Mouse (Mus musculus) myocyte (in vitro differentiated cells): ENCODE results near the gene Fam83f.

Source experiments
- E2F4 ChIP-seq: IDR thresholded peaks from one replicate; pipeline ENCODE4 v1.6.1; 2011; ENCODE audit warnings: mild to moderate bottlenecking, control low read depth, moderate library complexity; ENCODE audit not compliant: insufficient read depth
- MAX ChIP-seq: IDR thresholded peaks from one replicate; pipeline ENCODE4 v1.6.1; 2011; ENCODE audit warnings: low read depth, mild to moderate bottlenecking, control low read depth
- MYOG ChIP-seq, 3 experiments: IDR thresholded peaks; one replicate each; pipeline ENCODE4 v1.6.1; 2011; ENCODE audit warnings: control low read depth in 2 of 3, low read depth in 2 of 3, mild to moderate bottlenecking in 2 of 3; ENCODE audit not compliant: insufficient read length in 2 of 3, control insufficient read depth in 1 of 3, insufficient read depth in 1 of 3
- POLR2A ChIP-seq: IDR thresholded peaks from one replicate; pipeline ENCODE4 v1.6.1; 2011; ENCODE audit warnings: low read depth, mild to moderate bottlenecking, control low read depth, moderate library complexity; ENCODE audit not compliant: insufficient read length
- POLR2AphosphoS2 ChIP-seq: IDR thresholded peaks from one replicate; pipeline ENCODE4 v1.6.1; 2011; ENCODE audit warnings: low read depth, control low read depth; ENCODE audit not compliant: insufficient read length
- REST ChIP-seq: IDR thresholded peaks from one replicate; pipeline ENCODE4 v1.6.1; 2011; ENCODE audit warnings: mild to moderate bottlenecking, control low read depth, moderate library complexity; ENCODE audit not compliant: insufficient read depth, insufficient read length
- SRF ChIP-seq: IDR thresholded peaks from one replicate; pipeline ENCODE4 v1.6.1; 2011; ENCODE audit warnings: low read depth; ENCODE audit not compliant: control insufficient read depth, insufficient read length
- TCF12 ChIP-seq: IDR thresholded peaks from one replicate; pipeline ENCODE4 v1.6.1; 2011; ENCODE audit warnings: mild to moderate bottlenecking, control low read depth; ENCODE audit not compliant: poor library complexity, insufficient read depth, severe bottlenecking
- TCF3 ChIP-seq: IDR thresholded peaks from one replicate; pipeline ENCODE4 v1.6.1; 2011; ENCODE audit warnings: low read depth, control low read depth; ENCODE audit not compliant: insufficient read length

DNA sequence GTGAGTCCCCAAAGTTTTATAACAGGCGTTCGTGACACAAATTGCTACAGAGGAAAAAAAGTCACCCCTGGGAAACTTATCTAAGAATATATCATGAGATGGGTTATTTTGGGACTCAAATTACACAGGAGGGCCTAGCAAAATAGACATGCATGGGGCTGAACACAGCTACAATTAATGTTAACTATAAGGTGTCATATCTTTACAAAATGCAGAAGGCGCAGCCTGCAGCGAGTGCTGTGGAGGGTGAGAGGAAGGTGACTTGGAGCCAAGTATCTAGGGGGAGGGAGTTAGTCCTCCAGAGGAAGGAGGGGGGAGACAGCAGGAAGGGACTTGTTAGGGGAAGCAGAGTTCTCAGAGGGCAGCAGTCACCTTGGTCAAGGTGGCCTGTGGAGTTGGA is 7.2 kb upstream of the Fam83f start:
- TF ChIP-seq TCF12 (no peak), POLR2A (no peak), POLR2AphosphoS2 (no peak), REST (no peak), E2F4 (no peak), TCF3 (no peak), MYOG (IDR thresholded peaks at IDR 0.05; ENCODE audit: control insufficient read depth in 1 of 3, insufficient read depth in 1 of 3, insufficient read length in 2 of 3, low read depth in 2 of 3) (no peak), MAX (no peak), SRF (no peak)
